Mouse (Mus musculus) thymus, postnatal 14 days (tissue): ENCODE results near the gene Fh1.

Experiments
- DNase-seq: peaks from one replicate; pipeline ENCODE4 v3.0.0; 2021

The Fh1 gene

GRCm38 (mm10) chr1:175619814-175620431, 5.5 kb downstream of the Fh1 start, which contains the start of gene Kmo:
Kmo (plus strand) TSS chr1:175620381.
- DNase-seq = no peak

GRCm38 (mm10) chr1:175614992-175615391, 10.4 kb downstream of the Fh1 start:
- no peak for DNase-seq

- no peak for DNase-seq
These were observed 16.7 kb downstream of the Fh1 start for GRCm38 (mm10) chr1:175608708-175609107.

GRCm38 (mm10) chr1:175607838-175608585, 17.4 kb downstream of the Fh1 start:
- no peak for DNase-seq

- DNase-seq = no peak
These were observed 18.1 kb downstream of the Fh1 start for GRCm38 (mm10) chr1:175607308-175607707.

GRCm38 (mm10) chr1:175603390-175603789, 22.0 kb downstream of the Fh1 start:
- no peak for DNase-seq

GRCm38 (mm10) chr1:175602231-175602630, 23.2 kb downstream of the Fh1 start:
- DNase-seq = peak; percentile 16

GRCm38 (mm10) chr1:175592832-175593231, 32.6 kb downstream of the Fh1 start:
- no peak for DNase-seq

- DNase-seq = no peak
These were observed 38.8 kb downstream of the Fh1 start for GRCm38 (mm10) chr1:175586656-175587055.

GRCm38 (mm10) chr1:175585267-175585666, 40.2 kb downstream of the Fh1 start:
- no peak for DNase-seq

- no peak for DNase-seq
These were observed 42.6 kb downstream of the Fh1 start for GRCm38 (mm10) chr1:175582799-175583198.

- DNase-seq = no peak
These were observed 45.1 kb downstream of the Fh1 start for GRCm38 (mm10) chr1:175580346-175580745.

GRCm38 (mm10) chr1:175579598-175580235, 45.7 kb downstream of the Fh1 start:
- DNase-seq = no peak

- no peak for DNase-seq
These were observed 46.9 kb downstream of the Fh1 start for GRCm38 (mm10) chr1:175578425-175579096.

- DNase-seq = no peak
These were observed 51.3 kb downstream of the Fh1 start for GRCm38 (mm10) chr1:175574129-175574528.

- DNase-seq = no peak
These were observed 59.8 kb downstream of the Fh1 start for GRCm38 (mm10) chr1:175565579-175566103.

- peak; percentile 6 for DNase-seq
These were observed 61.1 kb downstream of the Fh1 start for GRCm38 (mm10) chr1:175564321-175564720.

GRCm38 (mm10) chr1:175562379-175562778, 63.1 kb downstream of the Fh1 start:
- no peak for DNase-seq

- DNase-seq = no peak
These were observed 63.6 kb downstream of the Fh1 start for GRCm38 (mm10) chr1:175561806-175562205.

GRCm38 (mm10) chr1:175554641-175555040, 70.8 kb downstream of the Fh1 start:
- no peak for DNase-seq

- DNase-seq = no peak
These were observed 73.0 kb downstream of the Fh1 start for GRCm38 (mm10) chr1:175552474-175552873.

- DNase-seq = no peak
These were observed 74.8 kb downstream of the Fh1 start for GRCm38 (mm10) chr1:175550586-175550985.
